Mouse (Mus musculus): ENCODE data around the gene Wwc1. TPM values are rescaled to one million over a fixed set of nuclear protein-coding genes. Genes with fewer than 3 reads are reported as not detected.
A peak's percentile ranks its signal among the peaks of the same experiment; 100 is the strongest.

Wwc1 gene
- total and polyA plus RNA-seq, 2 experiments from 2014 or later = 13.8 to 21.2 TPM

DNA sequence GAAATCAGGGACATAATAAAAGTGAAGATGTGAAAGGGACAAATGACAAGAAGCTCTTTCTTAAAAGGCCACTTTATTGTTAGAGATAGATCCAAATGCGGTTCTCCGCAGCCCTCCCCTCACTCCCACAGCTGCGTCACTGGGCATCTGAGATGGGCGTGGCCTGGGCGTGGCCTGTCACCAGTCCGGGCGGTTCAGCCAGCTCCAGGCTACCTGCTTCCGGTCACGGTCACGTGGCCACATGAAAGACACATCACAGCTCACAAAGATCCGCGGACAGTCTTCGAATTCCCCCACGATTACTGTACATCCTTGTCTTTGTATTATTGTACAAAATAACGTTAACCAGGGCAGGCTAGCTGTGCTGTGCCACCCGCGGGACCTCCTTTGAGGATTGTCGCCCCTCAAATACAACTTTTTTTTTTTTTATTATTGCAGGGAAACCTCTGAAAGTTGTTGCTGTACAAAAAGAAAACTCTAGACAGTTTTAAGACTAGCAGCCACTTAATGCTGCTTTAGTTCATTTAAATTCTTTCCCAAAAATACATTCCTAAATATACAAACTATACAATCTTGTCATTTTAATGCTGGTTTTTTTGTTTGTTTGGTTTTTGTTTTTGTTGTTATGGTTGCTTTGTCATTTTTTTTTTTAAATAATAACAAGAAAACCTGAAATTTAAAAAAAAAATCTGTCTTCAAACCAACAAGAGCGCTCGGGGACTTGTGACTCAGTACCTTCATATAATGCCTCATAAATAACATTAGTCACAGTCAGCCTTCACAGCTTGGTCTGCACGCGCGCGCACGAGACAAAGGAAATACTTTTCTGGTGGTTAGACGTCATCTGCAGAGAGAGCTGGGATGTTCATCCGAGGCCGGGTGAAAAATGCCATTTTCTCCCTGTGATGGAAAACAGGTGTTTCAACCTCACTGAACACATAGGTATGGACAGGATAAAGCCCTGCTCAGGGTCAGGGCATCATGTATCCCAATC, 141.7 kb downstream of the Wwc1 start:
- Histone ChIP-seq H3K36me3 (ENCODE audit: insufficient read depth) (peaks cover 16% of the 10 kb centered on the region; the same call in 1 of the 2 replicates), H3K27ac (ENCODE audit: low read depth, low read length) (no peak overlapping the region), H3K4me1 (ENCODE audit: insufficient read depth) (peaks cover 2% of the 10 kb centered on the region; the same call in 1 of the 2 replicates), H3K4me2 (ENCODE audit: low read depth) (peak overlapping the region; percentile 42), H3K27me3 (ENCODE audit: insufficient read depth, low read length) (no peaks in the 10 kb centered on the region), H3K9me3 (ENCODE audit: low read length) (no peaks in the 10 kb centered on the region), H3K4me3 (ENCODE audit: low read depth, low read length) (peak overlapping the region; percentile 9), H3K9ac (0 out of 2 replicates have a peak overlapping the region, but pooled peaks have one; percentile 25)
- ATAC-seq (no peak), DNase-seq (peak; percentile 56)
- WGBS = 32% methylated on average over 28 of the region's 28 CpGs
- TF ChIP-seq CTCF (IDR thresholded peaks at IDR 0.05; ENCODE audit: low read depth) = no peak

DNA sequence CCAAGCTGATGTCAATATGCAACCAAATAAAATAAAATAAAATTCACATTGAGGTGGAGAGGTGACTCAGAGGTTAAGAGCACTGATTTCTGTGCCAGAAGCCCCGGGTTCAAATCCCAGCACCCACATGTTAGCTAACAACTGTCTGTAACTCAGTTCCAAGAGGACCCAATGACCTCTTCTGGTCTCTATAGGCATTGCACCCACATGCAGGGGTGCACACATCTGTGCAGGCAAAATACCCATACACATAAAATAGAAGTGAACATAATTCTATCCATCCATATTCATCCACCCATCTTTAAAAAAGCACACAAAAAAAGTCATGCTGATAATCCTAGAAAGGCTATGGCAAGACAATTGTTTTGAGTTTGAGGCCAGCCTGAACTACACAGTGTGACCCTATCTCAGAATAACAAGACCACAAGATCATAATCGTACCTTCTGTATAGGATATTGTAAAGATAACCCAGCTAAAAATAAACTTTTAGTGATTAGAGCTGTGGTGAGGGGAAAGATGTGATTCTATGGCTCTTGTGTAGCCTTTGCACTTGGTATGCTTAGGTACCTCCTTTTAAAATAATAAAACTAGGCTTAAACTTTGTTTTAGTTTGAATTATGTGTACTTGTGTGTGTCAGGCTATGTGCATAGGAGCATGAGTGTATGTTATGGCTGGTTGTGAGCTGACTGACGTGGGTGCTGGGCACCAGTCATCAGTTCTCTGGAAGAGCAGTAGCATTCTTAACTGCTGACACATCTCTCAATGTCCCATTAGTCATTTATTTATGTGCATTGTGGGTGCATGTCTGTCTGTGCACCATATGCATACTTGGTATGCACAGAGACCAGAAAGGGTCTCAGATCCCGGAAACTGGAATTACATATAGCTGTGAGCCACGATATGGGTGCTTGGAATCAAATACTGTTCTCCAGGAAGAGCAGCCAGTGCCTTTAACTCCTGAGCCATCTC, 142.9 kb downstream of the Wwc1 start:
- Histone ChIP-seq H3K4me3 (ENCODE audit: low read depth, low read length) (no peak overlapping the region), H3K4me2 (ENCODE audit: low read depth) (no peak overlapping the region), H3K27ac (ENCODE audit: low read depth, low read length) (no peak overlapping the region), H3K27me3 (ENCODE audit: insufficient read depth, low read length) (no peaks in the 10 kb centered on the region), H3K9ac (no peak overlapping the region), H3K4me1 (ENCODE audit: insufficient read depth) (peaks cover 3% of the 10 kb centered on the region; the same call in 1 of the 2 replicates), H3K36me3 (ENCODE audit: insufficient read depth) (peaks cover 10% of the 10 kb centered on the region; the same call in 1 of the 2 replicates), H3K9me3 (ENCODE audit: low read length) (no peaks in the 10 kb centered on the region)
- DNase-seq (no peak), ATAC-seq (no peak)
- 87% methylated on average over 5 of the region's 5 CpGs for WGBS
- peak; percentile 31; the same call in 1 of the 2 replicates for TF ChIP-seq CTCF (IDR thresholded peaks at IDR 0.05; ENCODE audit: low read depth)

DNA sequence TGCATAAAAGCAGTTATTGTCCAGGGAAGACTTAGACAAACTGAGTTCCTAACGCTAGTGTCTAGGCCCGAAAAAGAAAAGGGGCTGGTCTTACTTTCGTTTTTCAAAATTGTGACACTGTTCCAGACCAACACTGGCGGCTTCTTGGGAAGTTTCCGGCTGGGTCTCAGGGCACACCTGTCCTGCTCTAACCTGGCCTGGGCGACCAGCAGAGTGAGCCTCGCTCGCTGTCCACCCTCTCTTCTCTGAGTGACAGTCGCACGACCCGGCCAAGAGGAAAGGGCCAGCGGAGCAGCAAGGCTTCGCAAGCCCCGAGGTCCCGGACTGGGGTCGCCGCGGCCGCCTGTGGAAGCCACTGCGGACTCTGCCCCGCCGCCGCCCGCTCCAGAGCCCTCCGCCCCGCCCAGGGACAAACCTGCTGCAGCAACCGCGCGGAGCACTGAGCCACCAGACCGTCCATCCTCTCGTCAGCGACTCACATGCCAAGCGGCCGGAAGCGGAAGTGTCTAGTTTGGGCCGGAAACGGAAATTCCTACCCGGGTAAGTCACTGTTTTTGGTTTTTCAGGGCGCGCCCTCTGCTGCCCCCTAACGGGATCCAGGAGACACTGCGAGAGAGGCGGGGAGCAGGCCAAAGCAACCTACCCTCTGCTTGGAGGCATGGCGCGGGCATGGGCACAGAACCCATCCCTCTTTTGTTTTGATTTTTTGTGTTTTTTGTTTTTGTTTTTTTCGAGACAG, 146.1 kb downstream of the Wwc1 start, which contains the start of gene Rars:
Gene Rars, minus strand, starts transcription at position 485 of the 739 bp plus-strand sequence.
- DNase-seq (peak; percentile 95), ATAC-seq (peak; percentile 94)
- TF ChIP-seq CTCF (IDR thresholded peaks at IDR 0.05; ENCODE audit: low read depth) = peak; percentile 90
- peak within 1 kb of the TSS; percentile 69 for H3K27ac ChIP-seq (ENCODE audit: low read depth, low read length)
- no peaks in the 10 kb centered on the region for H3K9me3 ChIP-seq (ENCODE audit: low read length)
- WGBS = 4% methylated on average over 42 of the region's 46 CpGs
- peak within 1 kb of the TSS; percentile 81 for H3K9ac ChIP-seq
- peak within 1 kb of the TSS; percentile 76 for H3K4me2 ChIP-seq (ENCODE audit: low read depth)
- H3K36me3 ChIP-seq (ENCODE audit: insufficient read depth) = peaks cover 23% of the 10 kb centered on the region
- peak within 1 kb of the TSS; percentile 89 for H3K4me3 ChIP-seq (ENCODE audit: low read depth, low read length)
- no peaks in the 10 kb centered on the region for H3K27me3 ChIP-seq (ENCODE audit: insufficient read depth, low read length)
- H3K4me1 ChIP-seq (ENCODE audit: insufficient read depth) = peaks cover 3% of the 10 kb centered on the region; the same call in 1 of the 2 replicates

DNA sequence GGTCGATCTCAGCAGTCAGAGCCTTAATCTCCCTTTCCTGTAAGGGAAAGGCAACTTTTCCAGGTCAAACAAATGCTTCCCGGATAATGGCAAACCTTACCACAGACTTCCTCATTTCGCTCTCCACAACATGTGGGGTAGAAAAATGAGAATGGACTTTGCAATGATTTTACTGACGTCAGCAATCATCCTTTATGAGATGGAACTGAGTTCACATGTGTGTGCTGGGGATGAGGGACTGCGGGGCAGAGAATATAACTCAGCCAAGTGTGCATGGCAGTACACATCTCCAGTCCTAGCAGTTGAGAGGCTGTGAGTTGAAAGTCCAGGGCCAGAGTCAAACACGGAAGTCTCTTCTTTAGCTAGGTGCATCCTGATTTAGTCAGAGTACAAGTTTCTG, 147.1 kb downstream of the Wwc1 start:
- WGBS = 84% methylated on average over 6 of the region's 6 CpGs
- DNase-seq = no peak
- H3K36me3 ChIP-seq (ENCODE audit: insufficient read depth) = peaks cover 31% of the 10 kb centered on the region
- ATAC-seq = no peak
- H3K27me3 ChIP-seq (ENCODE audit: insufficient read depth, low read length) = no peaks in the 10 kb centered on the region
- peak overlapping the region; percentile 89; the same call in 1 of the 2 replicates for H3K4me3 ChIP-seq (ENCODE audit: low read depth, low read length)
- no peak overlapping the region for H3K27ac ChIP-seq (ENCODE audit: low read depth, low read length)
- H3K4me1 ChIP-seq (ENCODE audit: insufficient read depth) = peaks cover 3% of the 10 kb centered on the region; the same call in 1 of the 2 replicates
- no peak for TF ChIP-seq CTCF (IDR thresholded peaks at IDR 0.05; ENCODE audit: low read depth)
- H3K9me3 ChIP-seq (ENCODE audit: low read length) = no peaks in the 10 kb centered on the region
- no peak overlapping the region for H3K9ac ChIP-seq
- H3K4me2 ChIP-seq (ENCODE audit: low read depth) = peak overlapping the region; percentile 76

DNA sequence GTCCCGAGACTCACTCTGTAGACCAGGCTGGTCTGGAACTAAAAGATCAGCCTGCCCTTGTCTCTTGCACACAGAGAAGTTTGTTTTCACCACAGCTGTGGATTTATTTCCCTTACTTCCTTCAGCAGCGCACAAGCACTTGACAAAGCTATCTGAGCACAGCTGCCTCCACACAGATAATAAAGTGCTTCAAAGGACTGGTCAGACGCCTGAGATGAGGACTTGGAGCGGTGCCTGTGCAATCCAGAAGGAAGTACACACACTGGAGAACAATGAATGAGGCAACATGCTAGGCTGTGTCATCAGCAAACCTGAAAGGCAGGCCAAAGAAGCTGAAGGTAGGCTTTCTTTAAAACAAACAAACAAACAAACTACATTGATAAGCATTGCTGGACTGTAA, 148.2 kb downstream of the Wwc1 start:
- H3K36me3 ChIP-seq (ENCODE audit: insufficient read depth) = peaks cover 41% of the 10 kb centered on the region
- DNase-seq (no peak), ATAC-seq (no peak)
- no peak overlapping the region for H3K9ac ChIP-seq
- H3K27ac ChIP-seq (ENCODE audit: low read depth, low read length) = no peak overlapping the region
- WGBS = 75% methylated on average over 4 of the region's 4 CpGs
- no peaks in the 10 kb centered on the region for H3K9me3 ChIP-seq (ENCODE audit: low read length)
- no peaks in the 10 kb centered on the region for H3K27me3 ChIP-seq (ENCODE audit: insufficient read depth, low read length)
- no peak for TF ChIP-seq CTCF (IDR thresholded peaks at IDR 0.05; ENCODE audit: low read depth)
- no peak overlapping the region for H3K4me2 ChIP-seq (ENCODE audit: low read depth)
- H3K4me1 ChIP-seq (ENCODE audit: insufficient read depth) = peaks cover 3% of the 10 kb centered on the region; the same call in 1 of the 2 replicates
- no peak overlapping the region for H3K4me3 ChIP-seq (ENCODE audit: low read depth, low read length)

DNA sequence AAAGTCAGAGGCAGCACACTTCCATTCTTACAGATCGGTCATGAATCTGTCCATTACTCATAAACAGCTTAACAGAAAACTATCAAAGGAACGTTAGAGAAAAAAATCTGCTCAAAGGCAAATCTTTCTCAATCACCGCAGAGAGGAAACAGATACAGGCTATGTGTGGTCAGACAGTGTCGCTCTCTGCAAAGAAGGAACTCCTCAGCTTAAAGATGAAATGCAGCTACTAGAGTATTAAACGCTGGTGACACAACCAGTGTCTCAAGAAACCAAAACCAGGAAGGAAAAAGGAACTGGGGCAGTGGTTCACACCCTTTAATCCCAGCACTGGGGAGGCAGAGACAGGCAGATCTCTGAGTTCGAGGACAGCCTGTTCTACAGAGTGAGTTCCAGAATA, 152.6 kb downstream of the Wwc1 start:
- Histone ChIP-seq H3K9ac (no peak overlapping the region), H3K4me2 (ENCODE audit: low read depth) (no peak overlapping the region), H3K4me1 (ENCODE audit: insufficient read depth) (no peaks in the 10 kb centered on the region), H3K9me3 (ENCODE audit: low read length) (no peaks in the 10 kb centered on the region), H3K27ac (ENCODE audit: low read depth, low read length) (no peak overlapping the region), H3K27me3 (ENCODE audit: insufficient read depth, low read length) (no peaks in the 10 kb centered on the region), H3K36me3 (ENCODE audit: insufficient read depth) (peaks cover 72% of the 10 kb centered on the region), H3K4me3 (ENCODE audit: low read depth, low read length) (no peak overlapping the region)
- 94% methylated on average over 6 of the region's 6 CpGs for WGBS
- no peak for ATAC-seq
- no peak for DNase-seq
- TF ChIP-seq CTCF (IDR thresholded peaks at IDR 0.05; ENCODE audit: low read depth) = no peak
